Mouse (Mus musculus) kidney, postnatal 14 days (tissue): ENCODE results near the gene Srxn1.
"Not testable (repeated sequence)": the region's sequence is repeated elsewhere in the genome, so short reads cannot be mapped to it uniquely, and the experiment has no call there.

Experiments
- DNase-seq: peaks from one replicate; pipeline ENCODE4 v3.0.0; 2022; ENCODE audit warnings: mixed read lengths

Srxn1 gene

DNA sequence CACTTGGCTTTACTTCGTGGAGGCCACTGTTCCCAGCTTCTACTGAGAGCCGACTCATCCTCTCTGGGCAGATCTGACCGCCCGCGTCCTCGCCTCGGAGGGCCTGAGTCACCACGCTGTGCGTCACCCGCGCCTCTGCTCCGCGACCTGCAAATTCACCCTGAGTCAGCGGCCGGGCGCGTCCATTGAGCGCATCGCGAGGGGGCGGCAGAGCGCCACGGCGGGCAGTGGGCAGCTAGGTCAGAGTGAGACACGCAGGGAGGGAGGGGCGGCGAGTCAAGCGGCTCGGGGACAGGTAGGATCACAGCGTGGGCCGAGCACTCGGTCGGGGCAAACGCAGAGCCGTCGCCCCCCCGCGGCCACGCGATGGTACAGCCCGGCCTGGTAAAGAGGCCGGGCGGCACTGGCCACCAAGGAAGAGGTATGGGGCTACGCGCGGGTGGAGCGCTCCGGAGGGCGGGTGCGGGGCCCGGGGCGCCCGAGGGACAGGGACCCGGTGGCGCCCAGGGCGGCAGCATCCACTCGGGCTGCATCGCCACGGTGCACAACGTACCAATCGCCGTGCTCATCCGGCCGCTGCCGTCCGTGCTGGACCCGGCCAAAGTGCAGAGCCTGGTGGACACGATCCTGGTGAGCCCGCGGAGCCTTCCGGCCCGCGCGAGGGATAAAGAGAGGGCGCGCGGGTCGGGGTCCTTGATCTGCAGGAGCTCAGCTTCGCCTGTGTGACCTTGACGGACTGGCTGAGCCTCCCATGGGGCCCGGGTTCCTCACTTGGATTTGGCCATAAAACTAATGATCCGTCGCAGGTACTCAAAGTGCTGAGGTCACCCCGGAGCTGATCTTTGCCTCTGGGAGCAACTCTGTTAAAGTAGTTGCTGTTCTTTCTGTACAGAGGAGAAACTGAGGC lies at the start of gene Srxn1:
Gene Srxn1, plus strand, starts transcription at position 199 of the 907 bp plus-strand sequence.
- DNase-seq = peak; percentile 90

- DNase-seq = no peak
Measured at GRCm38 (mm10) chr2:152056368-152057251, 48.7 kb upstream of the Srxn1 start.

GRCm38 (mm10) chr2:152057252-152057563 lies 48.1 kb upstream of the Srxn1 start:
- no peak for DNase-seq

GRCm38 (mm10) chr2:152062817-152063216 lies 42.5 kb upstream of the Srxn1 start:
- not testable (repeated sequence) for DNase-seq

GRCm38 (mm10) chr2:152068660-152069433 lies 36.5 kb upstream of the Srxn1 start:
- no peak for DNase-seq

- DNase-seq = no peak
Measured at GRCm38 (mm10) chr2:152069434-152069786, 35.9 kb upstream of the Srxn1 start.

GRCm38 (mm10) chr2:152069941-152070340 lies 35.4 kb upstream of the Srxn1 start:
- DNase-seq = no peak

DNA sequence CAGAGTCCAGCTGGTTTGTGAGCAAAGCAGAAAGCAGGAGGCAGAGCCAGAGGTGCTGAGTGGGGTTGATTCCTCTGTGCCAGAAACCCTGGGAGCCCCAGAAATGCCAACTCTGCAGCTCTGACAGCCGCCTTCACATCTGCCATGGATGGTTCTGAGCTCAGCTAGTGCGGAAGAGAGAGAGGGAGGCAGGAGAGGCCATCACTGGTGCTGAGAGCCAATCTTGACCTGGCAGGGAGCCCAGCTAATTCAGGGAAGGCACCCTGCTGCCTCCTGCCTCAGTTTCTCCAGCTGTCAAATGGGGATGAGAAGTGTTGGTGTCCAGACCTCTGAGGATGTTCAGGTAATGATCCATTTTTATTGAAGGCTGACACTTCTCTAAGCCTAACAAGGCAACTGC lies 30.8 kb upstream of the Srxn1 start:
- DNase-seq = no peak

GRCm38 (mm10) chr2:152075294-152075889 lies 29.9 kb upstream of the Srxn1 start:
- DNase-seq = no peak

- no peak for DNase-seq
Measured at GRCm38 (mm10) chr2:152077337-152077736, 28.0 kb upstream of the Srxn1 start.

GRCm38 (mm10) chr2:152080685-152081541 lies 24.4 kb upstream of the Srxn1 start, which contains the start of gene Scrt2:
Gene Scrt2, plus strand, starts transcription at chr2:152081529.
- peak; percentile 12 for DNase-seq

- DNase-seq = peak; percentile 92
Measured at GRCm38 (mm10) chr2:152081641-152082448, 23.5 kb upstream of the Srxn1 start.

GRCm38 (mm10) chr2:152082456-152083285 lies 22.6 kb upstream of the Srxn1 start:
- no peak for DNase-seq

- no peak for DNase-seq
Measured at GRCm38 (mm10) chr2:152083411-152083810, 21.9 kb upstream of the Srxn1 start.

DNA sequence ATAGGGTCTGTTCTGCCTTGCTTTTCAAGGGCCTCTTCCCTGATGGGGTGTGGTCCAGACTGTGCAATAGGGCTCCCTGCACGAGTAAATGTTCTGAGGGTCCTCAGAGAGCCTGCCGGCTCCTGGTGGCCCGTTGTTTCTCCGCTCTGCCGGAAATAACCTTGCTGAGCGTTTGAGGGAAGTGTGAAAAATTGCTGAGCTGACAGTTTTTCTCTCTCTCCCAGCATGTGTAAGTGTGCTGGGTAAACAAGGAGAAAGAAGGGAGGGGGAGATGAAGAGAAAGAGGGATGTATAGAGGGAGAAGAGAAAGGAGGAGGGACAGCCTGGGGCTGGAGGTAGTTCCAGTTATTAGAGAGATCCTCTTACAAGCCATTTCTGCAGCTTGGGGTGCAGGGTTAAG lies 21.0 kb upstream of the Srxn1 start:
- DNase-seq = no peak

DNA sequence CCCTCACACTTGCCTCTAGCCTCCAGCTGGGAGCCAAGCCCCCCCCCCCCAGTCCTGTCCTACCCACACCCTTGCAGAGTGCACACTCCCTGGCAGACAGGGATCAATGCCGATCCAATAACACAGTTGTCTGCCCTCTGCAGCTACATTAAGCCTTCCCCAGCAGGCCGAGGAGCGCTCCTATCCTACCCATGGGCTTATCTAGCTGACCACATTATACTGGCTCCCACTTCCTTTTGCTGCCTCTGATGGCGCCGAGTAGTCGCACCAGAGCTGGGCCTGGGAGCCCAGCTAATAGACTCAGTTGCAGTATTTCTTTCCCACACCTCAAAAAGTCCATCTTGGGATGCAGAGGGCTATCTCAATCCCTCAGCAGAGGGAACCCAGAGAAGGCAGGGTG lies 19.9 kb upstream of the Srxn1 start:
- no peak for DNase-seq

GRCm38 (mm10) chr2:152086451-152086850 lies 18.9 kb upstream of the Srxn1 start:
- DNase-seq = no peak

DNA sequence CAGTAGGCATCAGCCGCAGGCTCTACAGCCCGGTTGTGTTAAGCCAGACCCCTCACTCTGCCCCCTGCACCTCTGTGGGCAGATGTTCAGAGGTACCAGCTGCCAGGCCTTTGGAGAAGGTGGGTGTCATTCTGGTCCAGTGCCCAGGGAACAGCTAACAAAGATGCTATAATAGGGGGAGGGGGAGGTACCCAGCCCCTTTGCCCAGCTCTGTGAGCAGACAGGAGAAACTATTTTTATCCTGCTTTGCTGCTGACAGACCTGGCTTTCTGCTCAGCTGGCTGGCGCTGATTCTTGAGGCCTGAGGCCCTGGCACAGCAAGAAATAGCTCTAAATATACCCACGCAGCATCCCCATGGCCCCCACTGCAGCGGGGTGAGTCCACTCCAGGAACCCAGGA lies 18.2 kb upstream of the Srxn1 start:
- no peak for DNase-seq

DNA sequence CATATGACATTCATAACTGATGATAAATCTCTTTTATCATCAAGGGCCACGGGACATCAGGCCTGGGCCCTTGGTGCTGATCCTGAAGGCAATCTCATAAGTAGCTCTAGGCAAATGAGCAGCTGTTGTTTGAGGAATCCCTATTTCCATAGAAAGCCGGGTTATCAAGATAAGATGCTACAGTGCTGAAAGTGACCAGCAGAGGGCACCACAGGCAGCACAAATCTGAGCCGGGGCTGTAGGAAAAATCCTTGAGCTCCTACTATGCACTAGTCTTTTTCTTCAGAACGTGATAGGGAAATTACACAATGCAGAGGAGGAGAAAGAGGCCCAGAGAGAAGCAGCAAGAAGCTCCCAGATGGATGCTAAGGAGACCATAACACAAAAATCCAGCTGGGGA lies 16.2 kb upstream of the Srxn1 start:
- peak; percentile 52 for DNase-seq

GRCm38 (mm10) chr2:152089581-152089980 lies 15.7 kb upstream of the Srxn1 start:
- no peak for DNase-seq
